Mouse (Mus musculus) kidney, adult 18-20 months (tissue): Measurements from ENCODE around the gene Rnf126.
"Not testable (repeated sequence)": the region's sequence is repeated elsewhere in the genome, so short reads cannot be mapped to it uniquely, and the experiment has no call there.

Experiments
- DNase-seq: peaks from one replicate; pipeline ENCODE4 v3.0.0; 2021

Gene Rnf126

GRCm38 (mm10) chr10:79765228-79765745 lies 1.5 kb downstream of the Rnf126 start:
- DNase-seq, result no peak

- DNase-seq, result no peak
Observed at GRCm38 (mm10) chr10:79764234-79764633, 2.5 kb downstream of the Rnf126 start.

- no peak for DNase-seq
Observed at GRCm38 (mm10) chr10:79762875-79763274, 3.9 kb downstream of the Rnf126 start.

- no peak for DNase-seq
Observed at GRCm38 (mm10) chr10:79760603-79761143, 6.1 kb downstream of the Rnf126 start.

GRCm38 (mm10) chr10:79759675-79760074 lies 7.1 kb downstream of the Rnf126 start:
- DNase-seq, result not testable (repeated sequence)

- no peak for DNase-seq
Observed at GRCm38 (mm10) chr10:79756660-79757059, 10.1 kb downstream of the Rnf126 start.

GRCm38 (mm10) chr10:79755854-79756253 lies 10.9 kb downstream of the Rnf126 start:
- no peak for DNase-seq

GRCm38 (mm10) chr10:79754856-79755516 lies 11.8 kb downstream of the Rnf126 start, which contains the start of gene Fgf22:
Fgf22 (plus strand) TSS chr10:79755076.
- DNase-seq, result peak; percentile 85

GRCm38 (mm10) chr10:79748496-79748895 lies 18.3 kb downstream of the Rnf126 start:
- no peak for DNase-seq

GRCm38 (mm10) chr10:79746774-79747151 lies 20.0 kb downstream of the Rnf126 start:
- DNase-seq, result no peak

GRCm38 (mm10) chr10:79745898-79746773 lies 20.6 kb downstream of the Rnf126 start, which contains the start of gene Polrmt:
Polrmt (minus strand) TSS chr10:79746581.
- peak; percentile 94 for DNase-seq

GRCm38 (mm10) chr10:79745411-79745810 lies 21.3 kb downstream of the Rnf126 start:
- no peak for DNase-seq

- no peak for DNase-seq
Observed at GRCm38 (mm10) chr10:79743650-79744365, 22.9 kb downstream of the Rnf126 start.

GRCm38 (mm10) chr10:79743161-79743560 lies 23.6 kb downstream of the Rnf126 start:
- DNase-seq, result no peak

- DNase-seq, result no peak
Observed at GRCm38 (mm10) chr10:79740863-79741262, 25.9 kb downstream of the Rnf126 start.

- DNase-seq, result no peak
Observed at GRCm38 (mm10) chr10:79739234-79739633, 27.5 kb downstream of the Rnf126 start.

GRCm38 (mm10) chr10:79738259-79738658 lies 28.5 kb downstream of the Rnf126 start:
- peak; percentile 28 for DNase-seq

- no peak for DNase-seq
Observed at GRCm38 (mm10) chr10:79736706-79737105, 30.0 kb downstream of the Rnf126 start.

- no peak for DNase-seq
Observed at GRCm38 (mm10) chr10:79735361-79735760, 31.4 kb downstream of the Rnf126 start.

- DNase-seq, result no peak
Observed at GRCm38 (mm10) chr10:79733847-79734246, 32.9 kb downstream of the Rnf126 start.

GRCm38 (mm10) chr10:79732500-79732899 lies 34.3 kb downstream of the Rnf126 start:
- peak; percentile 58 for DNase-seq

- DNase-seq, result no peak
Observed at GRCm38 (mm10) chr10:79729357-79729965, 37.3 kb downstream of the Rnf126 start.
